Mouse (Mus musculus) MEL (cell line): ENCODE measurements around the gene Pifo. TPM values are rescaled to one million over a fixed set of nuclear protein-coding genes. Genes with fewer than 3 reads are reported as not detected.

ENCODE experiments used
- DNase-seq: peaks from one replicate; pipeline ENCODE4 v3.0.0; 2011; ENCODE audit warnings: low read depth, low spot score
- H3K27ac ChIP-seq: 2 replicates; pipeline ENCODE4 v1.5.1; 2012; ENCODE audit warnings: low read depth, mild to moderate bottlenecking, control low read depth, low read length, moderate library complexity; ENCODE audit not compliant: control insufficient read depth
- H3K27me3 ChIP-seq, 2 experiments: fragments of 150-350 bp in 1 of 2; sonication (generic) in 1 of 2; 2 replicates each; pipeline ENCODE4 v1.6.1; 2012; ENCODE audit warnings: low read length in 2 of 2, mild to moderate bottlenecking in 2 of 2, improper control_type of control experiment in 1 of 2, moderate library complexity in 1 of 2; ENCODE audit not compliant: insufficient read depth in 2 of 2, control insufficient read depth in 1 of 2
- H3K36me3 ChIP-seq, 2 experiments: 2 replicates each; pipeline ENCODE4 v1.6.1; 2012 to 2014; ENCODE audit warnings: low read length in 2 of 2, improper control_type of control experiment in 1 of 2, inconsistent platforms in 1 of 2, mild to moderate bottlenecking in 1 of 2; ENCODE audit not compliant: insufficient read depth in 2 of 2, control insufficient read depth in 1 of 2
- H3K4me1 ChIP-seq, 2 experiments: fragments of 150-350 bp in 1 of 2; sonication (generic) in 1 of 2; 2 replicates each; pipeline ENCODE4 v1.6.1; 2012; ENCODE audit warnings: low read length in 2 of 2, improper control_type of control experiment in 1 of 2, mild to moderate bottlenecking in 1 of 2; ENCODE audit not compliant: insufficient read depth in 2 of 2, control insufficient read depth in 1 of 2
- H3K4me3 ChIP-seq, 2 experiments: fragments of 150-350 bp in 1 of 2; sonication (generic) in 1 of 2; 2 replicates each; pipeline ENCODE4 v1.5.1; 2012; ENCODE audit warnings: low read depth in 2 of 2, low read length in 2 of 2, mild to moderate bottlenecking in 2 of 2, moderate library complexity in 2 of 2, control low read depth in 1 of 2, improper control_type of control experiment in 1 of 2; ENCODE audit not compliant: control insufficient read depth in 1 of 2, insufficient read depth in 1 of 2
- H3K79me2 ChIP-seq: 2 replicates; pipeline ENCODE4 v1.6.1; 2012; ENCODE audit warnings: mild to moderate bottlenecking, low read length, moderate library complexity; ENCODE audit not compliant: control insufficient read depth, poor library complexity, insufficient read depth
- H3K9ac ChIP-seq: 2 replicates; pipeline ENCODE4 v1.6.1; 2012; ENCODE audit warnings: low read depth, mild to moderate bottlenecking, control low read depth, low read length, moderate library complexity; ENCODE audit not compliant: control insufficient read depth, poor library complexity, severe bottlenecking
- H3K9me3 ChIP-seq: fragments of 150-350 bp; sonication (generic); replicated peaks from 2 replicates; pipeline ENCODE4 v1.6.1; 2012; ENCODE audit warnings: mild to moderate bottlenecking, low read length, improper control_type of control experiment, moderate library complexity; ENCODE audit not compliant: insufficient read depth
- CHD1 ChIP-seq: IDR thresholded peaks from 2 replicates; pipeline ENCODE4 v1.6.1; 2012; ENCODE audit warnings: low read depth, mild to moderate bottlenecking, inconsistent platforms, low read length, improper control_type of control experiment
- CHD2 ChIP-seq: IDR thresholded peaks from 2 replicates; pipeline ENCODE4 v1.6.1; 2011; ENCODE audit warnings: low read length, improper control_type of control experiment
- CTCF ChIP-seq, 3 experiments: IDR thresholded peaks in 2 of 3; conservative IDR thresholded peaks in 1 of 3; 2 replicates each; pipeline ENCODE4 v1.5.1; 2011 to 2012; ENCODE audit warnings: low read length in 3 of 3, low read depth in 2 of 3, mild to moderate bottlenecking in 2 of 3, improper control_type of control experiment in 1 of 3, inconsistent platforms in 1 of 3, mixed read lengths in 1 of 3, moderate library complexity in 1 of 3; ENCODE audit not compliant: control insufficient read depth in 1 of 3, insufficient read depth in 1 of 3, poor library complexity in 1 of 3, severe bottlenecking in 1 of 3
- ELF1 ChIP-seq: IDR thresholded peaks from 2 replicates; pipeline ENCODE4 v1.6.1; 2014; ENCODE audit warnings: low read depth, mild to moderate bottlenecking, inconsistent platforms, low read length, improper control_type of control experiment, moderate library complexity
- EP300 ChIP-seq, 2 experiments: IDR thresholded peaks; 2 replicates each; pipeline ENCODE4 v1.6.1; 2011; ENCODE audit warnings: improper control_type of control experiment in 2 of 2, low read length in 2 of 2, low read depth in 1 of 2, mild to moderate bottlenecking in 1 of 2
- ETS1 ChIP-seq: IDR thresholded peaks from 2 replicates; pipeline ENCODE4 v1.6.1; 2012; ENCODE audit warnings: low read depth, mild to moderate bottlenecking, inconsistent platforms, low read length, improper control_type of control experiment, moderate library complexity
- GABPA ChIP-seq: IDR thresholded peaks from 2 replicates; pipeline ENCODE4 v1.6.1; 2012; ENCODE audit warnings: low read depth, mild to moderate bottlenecking, inconsistent platforms, low read length, improper control_type of control experiment, moderate library complexity
- JUND ChIP-seq: IDR thresholded peaks from 2 replicates; pipeline ENCODE4 v1.6.1; 2011; ENCODE audit warnings: low read depth, mild to moderate bottlenecking, improper control_type of control experiment, low read length
- KAT2A ChIP-seq: conservative IDR thresholded peaks from 2 replicates; pipeline ENCODE4 v1.6.1; 2012; ENCODE audit warnings: low read depth, low read length, improper control_type of control experiment, inconsistent platforms
- MAFK ChIP-seq: IDR thresholded peaks from 2 replicates; pipeline ENCODE4 v1.6.1; 2011; ENCODE audit warnings: low read depth, mild to moderate bottlenecking, low read length, improper control_type of control experiment, borderline replicate concordance
- MAX ChIP-seq: IDR thresholded peaks from 2 replicates; pipeline ENCODE4 v1.6.1; 2011; ENCODE audit warnings: low read length, improper control_type of control experiment
- MAZ ChIP-seq: IDR thresholded peaks from 2 replicates; pipeline ENCODE4 v1.6.1; 2012; ENCODE audit warnings: low read depth, mild to moderate bottlenecking, inconsistent platforms, low read length, improper control_type of control experiment
- MEF2A ChIP-seq: IDR thresholded peaks from 2 replicates; pipeline ENCODE4 v1.6.1; 2014; ENCODE audit warnings: low read depth, mild to moderate bottlenecking, inconsistent platforms, low read length, improper control_type of control experiment; ENCODE audit not compliant: poor library complexity, insufficient replicate concordance, severe bottlenecking; ENCODE audit errors: extremely low read depth
- MXI1 ChIP-seq: IDR thresholded peaks from 2 replicates; pipeline ENCODE4 v1.6.1; 2011; ENCODE audit warnings: mild to moderate bottlenecking, low read depth, low read length, improper control_type of control experiment
- MYB ChIP-seq: IDR thresholded peaks from 2 replicates; pipeline ENCODE4 v1.6.1; 2011; ENCODE audit warnings: mild to moderate bottlenecking, low read depth, low read length, improper control_type of control experiment
- MYC ChIP-seq: IDR thresholded peaks from 2 replicates; pipeline ENCODE4 v1.6.1; 2011; ENCODE audit warnings: low read depth, mild to moderate bottlenecking, low read length, improper control_type of control experiment, moderate library complexity
- NELFE ChIP-seq: IDR thresholded peaks from 2 replicates; pipeline ENCODE4 v1.6.1; 2011; ENCODE audit warnings: low read depth, low read length, improper control_type of control experiment
- POLR2AphosphoS2 ChIP-seq: IDR thresholded peaks from 2 replicates; pipeline ENCODE4 v1.6.1; 2011; ENCODE audit warnings: low read length, improper control_type of control experiment
- RAD21 ChIP-seq: IDR thresholded peaks from 2 replicates; pipeline ENCODE4 v1.6.1; 2011; ENCODE audit warnings: mild to moderate bottlenecking, low read depth, low read length, improper control_type of control experiment
- RCOR1 ChIP-seq: IDR thresholded peaks from 2 replicates; pipeline ENCODE4 v1.6.1; 2012; ENCODE audit warnings: low read depth, mild to moderate bottlenecking, inconsistent platforms, low read length, improper control_type of control experiment
- SIN3A ChIP-seq: IDR thresholded peaks from 2 replicates; pipeline ENCODE4 v1.6.1; 2012; ENCODE audit warnings: low read length, improper control_type of control experiment, inconsistent platforms
- TBP ChIP-seq: IDR thresholded peaks from 2 replicates; pipeline ENCODE4 v1.8.0; 2011; ENCODE audit warnings: low read depth, low read length, improper control_type of control experiment
- TCF12 ChIP-seq: IDR thresholded peaks from 2 replicates; pipeline ENCODE4 v1.6.1; 2014; ENCODE audit warnings: low read depth, mild to moderate bottlenecking, inconsistent platforms, low read length, improper control_type of control experiment, moderate library complexity
- UBTF ChIP-seq: IDR thresholded peaks from 2 replicates; pipeline ENCODE4 v1.6.1; 2012; ENCODE audit warnings: low read depth, mild to moderate bottlenecking, inconsistent platforms, low read length, improper control_type of control experiment, moderate library complexity, borderline replicate concordance; ENCODE audit not compliant: insufficient read depth
- USF1 ChIP-seq: IDR thresholded peaks from 2 replicates; pipeline ENCODE4 v1.6.1; 2014; ENCODE audit warnings: low read depth, mild to moderate bottlenecking, inconsistent platforms, low read length, improper control_type of control experiment, moderate library complexity
- USF2 ChIP-seq, 2 experiments: IDR thresholded peaks; 2 replicates each; pipeline ENCODE4 v1.6.1; 2011 to 2012; ENCODE audit warnings: improper control_type of control experiment in 2 of 2, low read length in 2 of 2, borderline replicate concordance in 1 of 2, inconsistent platforms in 1 of 2, low read depth in 1 of 2, mild to moderate bottlenecking in 1 of 2; ENCODE audit not compliant: insufficient read depth in 1 of 2
- ZC3H11A ChIP-seq: IDR thresholded peaks from 2 replicates; pipeline ENCODE4 v1.6.1; 2012; ENCODE audit warnings: low read depth, mild to moderate bottlenecking, inconsistent platforms, low read length, improper control_type of control experiment
- ZMIZ1 ChIP-seq: IDR thresholded peaks from 2 replicates; pipeline ENCODE4 v1.6.1; 2012; ENCODE audit warnings: low read depth, mild to moderate bottlenecking, inconsistent platforms, low read length, improper control_type of control experiment, moderate library complexity
- ZNF384 ChIP-seq: IDR thresholded peaks from 2 replicates; pipeline ENCODE4 v1.6.1; 2012; ENCODE audit warnings: low read depth, mild to moderate bottlenecking, inconsistent platforms, low read length, improper control_type of control experiment
- polyA plus RNA-seq, 2 experiments: library from polyadenylated mRNA; stranded (reverse) in 1 of 2; unstranded in 1 of 2; fragments of >175 nt in 1 of 2; fragments of >200 nt in 1 of 2; gene quantifications; 2 replicates each; pipeline versions ENCODE4 v1.2.1 to v1.2.4; 2012; ENCODE audit warnings: low replicate concordance in 2 of 2, low read depth in 1 of 2; ENCODE audit not compliant: insufficient read length in 2 of 2, insufficient read depth in 1 of 2, missing spikeins in 1 of 2
- total RNA-seq: library from RNA; depleted of rRNA; stranded (reverse); fragments of 300-350 nt; gene quantifications from 2 replicates; pipeline ENCODE4 v1.2.3, GENCODE M21; 2012

Pifo gene
- total and polyA plus RNA-seq, 3 experiments = not detected

DNA sequence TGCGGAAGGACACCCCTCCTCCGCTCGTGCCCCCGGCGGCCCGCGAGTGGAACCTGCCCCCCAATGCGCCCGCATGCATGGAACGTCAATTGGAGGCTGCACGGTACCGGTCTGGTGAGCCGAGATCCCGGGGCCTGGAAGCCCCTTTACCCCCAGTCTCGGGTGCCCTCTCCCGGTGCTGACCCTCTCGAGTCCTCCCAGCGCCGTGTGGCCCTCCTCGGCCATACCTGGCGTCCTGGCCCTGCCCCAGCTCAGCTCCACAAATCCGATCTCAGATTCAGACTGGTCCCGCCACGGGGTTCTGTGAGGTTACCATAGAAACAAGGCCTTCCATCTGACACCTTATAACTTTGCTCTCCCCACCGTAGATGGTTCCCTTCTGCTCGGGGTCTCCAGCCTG, 54.9 kb downstream of the Pifo start:
- TF ChIP-seq UBTF (no peak), MAX (peak; percentile 51; the same call in 1 of the 2 replicates), MYC (0 out of 2 replicates have a peak, but pooled peaks have one; percentile 35), GABPA (no peak), RAD21 (no peak), ZC3H11A (no peak), RCOR1 (no peak), CHD2 (no peak), CTCF (IDR thresholded peaks at IDR 0.05 in 2 of 3, conservative IDR thresholded peaks at IDR 0.05 in 1 of 3; ENCODE audit: control insufficient read depth in 1 of 3, insufficient read depth in 1 of 3, low read depth in 2 of 3, low read length in 3 of 3, poor library complexity in 1 of 3, severe bottlenecking in 1 of 3) (no peak), MAZ (no peak)
- TF ChIP-seq, all 39 proteins: peak for 2
- peak overlapping the region; percentile 96 for H3K9ac ChIP-seq
- peaks cover 3 to 22% of the 10 kb centered on the region in 2 experiments; a peak in 1 of 4 replicates for H3K4me1 ChIP-seq
- peaks cover 18 to 57% of the 10 kb centered on the region in 2 experiments for H3K36me3 ChIP-seq
- DNase-seq = no peak
- peak overlapping the region; percentile 46 for H3K27ac ChIP-seq
- no peaks in the 10 kb centered on the region for H3K27me3 ChIP-seq
- peaks cover 54% of the 10 kb centered on the region for H3K79me2 ChIP-seq
- no peaks in the 10 kb centered on the region for H3K9me3 ChIP-seq
- peak overlapping the region; percentile 34 to 98 for H3K4me3 ChIP-seq

DNA sequence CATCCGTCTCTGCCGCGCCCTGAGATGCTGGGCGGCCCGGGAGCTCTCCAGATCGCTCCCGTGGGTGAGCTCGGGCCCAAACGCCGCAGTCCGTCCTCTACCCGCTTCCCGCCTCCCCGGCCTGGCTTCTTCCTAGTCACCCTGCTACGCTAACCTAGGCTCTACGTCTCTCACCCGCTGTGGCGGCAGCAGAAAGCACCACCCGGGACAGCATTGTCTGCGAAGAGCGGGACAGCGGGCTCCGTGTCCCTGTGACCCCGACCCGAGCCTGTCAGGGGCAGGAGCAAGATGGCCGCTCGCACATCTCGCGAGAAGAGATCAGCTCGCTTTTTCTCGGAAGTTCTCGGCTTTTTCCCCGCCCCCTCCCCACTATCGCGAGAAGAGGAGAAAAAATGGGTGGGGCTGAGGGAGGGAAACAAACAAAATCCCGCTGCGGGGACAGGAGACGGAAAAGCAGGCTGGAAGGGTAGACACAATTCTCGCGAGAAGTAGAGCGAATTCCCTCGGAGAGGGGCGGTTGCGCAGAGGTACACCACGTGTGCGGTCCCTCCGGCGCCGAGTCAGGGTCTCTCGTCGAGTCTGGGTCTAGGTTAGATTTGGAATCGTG, 55.4 kb downstream of the Pifo start, which contains the start of gene Wdr77:
Wdr77 (plus strand) TSS at position 396 of the 607 bp plus-strand sequence.
- Histone ChIP-seq H3K4me1 (peaks cover 3 to 22% of the 10 kb centered on the region in 2 experiments; a peak in 2 of 4 replicates), H3K79me2 (peaks cover 52% of the 10 kb centered on the region), H3K9me3 (no peaks in the 10 kb centered on the region), H3K27ac (peak within 1 kb of the TSS; percentile 70), H3K4me3 (peak within 1 kb of the TSS; percentile 49 to 98), H3K9ac (peak within 1 kb of the TSS; percentile 96), H3K36me3 (peaks cover 12 to 61% of the 10 kb centered on the region in 2 experiments), H3K27me3 (no peaks in the 10 kb centered on the region)
- DNase-seq = peak; percentile 99
- TF ChIP-seq UBTF = peak; percentile 53; the same call in 1 of the 2 replicates
- peak; percentile 95 for TF ChIP-seq POLR2AphosphoS2
- TF ChIP-seq GABPA = no peak
- TF ChIP-seq ZNF384 = no peak
- no peak for TF ChIP-seq MAZ
- peak; percentile 96 for TF ChIP-seq MAX
- TF ChIP-seq JUND = no peak
- no peak for TF ChIP-seq USF2 (IDR thresholded peaks at IDR 0.05; ENCODE audit: borderline replicate concordance in 1 of 2, insufficient read depth in 1 of 2, low read depth in 1 of 2, low read length in 2 of 2)
- TF ChIP-seq TBP = peak; percentile 85
- TF ChIP-seq EP300 (IDR thresholded peaks at IDR 0.05; ENCODE audit: low read depth in 1 of 2, low read length in 2 of 2) = no peak
- no peak; the same call in 1 of the 2 replicates for TF ChIP-seq TCF12
- TF ChIP-seq SIN3A = peak; percentile 93
- peak; percentile 87 for TF ChIP-seq ELF1
- no peak for TF ChIP-seq ZMIZ1
- peak; percentile 100 for TF ChIP-seq MXI1
- peak; percentile 98 for TF ChIP-seq MYC
- TF ChIP-seq RCOR1 = no peak
- peak; percentile 79 for TF ChIP-seq USF1
- no peak for TF ChIP-seq ZC3H11A
- no peak for TF ChIP-seq ETS1
- TF ChIP-seq KAT2A = no peak; the same call in 1 of the 2 replicates
- no peak for TF ChIP-seq CHD1
- TF ChIP-seq MAFK = no peak
- no peak for TF ChIP-seq MYB
- TF ChIP-seq MEF2A = no peak
- TF ChIP-seq NELFE = peak; percentile 95
